In genomic region chr5:147894455-147895076, GRCm38 (mm10) we compare ENCODE assay signal across 8 mouse cellular contexts. TPM values are rescaled to one million over a fixed set of nuclear protein-coding genes. Genes with fewer than 3 reads are reported as not detected.
DNase-seq lines count a peak whose midpoint lies in the region; ATAC-seq and TF ChIP-seq lines count a peak whose summit lies in the region.

Gene Slc46a3 (minus strand): TSS chr5:147894815.

- peak; percentile 98 for ATAC-seq in heart, embryonic 12.5 days (ENCODE audit: insufficient number of reproducible peaks, low FRiP score)
- ATAC-seq in kidney, postnatal 0 days (replicated peaks; ENCODE audit: low FRiP score, low read depth), result peak; percentile 99
- peak; percentile 93 for ATAC-seq in liver, embryonic 11.5 days (replicated peaks; ENCODE audit: low FRiP score)
- peak; percentile 98 for ATAC-seq in stomach, embryonic 14.5 days (ENCODE audit: insufficient number of reproducible peaks, insufficient read depth, low FRiP score, low read depth)

- peak within 1 kb of the TSS; percentile 27; the same call in 1 of the 2 replicates for H3K27ac ChIP-seq in heart, embryonic 12.5 days (ENCODE audit: poor library complexity, severe bottlenecking)
- H3K27ac ChIP-seq in kidney, postnatal 0 days, result 0 out of 2 replicates have a peak within 1 kb of the TSS, but pooled peaks have one; percentile 10
- peak within 1 kb of the TSS; percentile 81 for H3K27ac ChIP-seq in liver, embryonic 11.5 days (ENCODE audit: low read depth, low read length)
- H3K27ac ChIP-seq in stomach, embryonic 14.5 days (ENCODE audit: low read length), result no peak within 1 kb of the TSS

- TF ChIP-seq CTCF in C2C12 (IDR thresholded peaks at IDR 0.05; ENCODE audit: control insufficient read depth, insufficient read depth, insufficient read length), result no peak
- TF ChIP-seq CTCF in brain, embryonic 14.5 days (IDR thresholded peaks at IDR 0.05; ENCODE audit: borderline replicate concordance, extremely low read depth, insufficient read depth, insufficient read length), result peak; percentile 45; the same call in 1 of the 2 replicates
- TF ChIP-seq CTCF in kidney, postnatal 0 days (IDR thresholded peaks at IDR 0.05; ENCODE audit: low read depth), result peak; percentile 52

- no peaks in the 10 kb centered on the region for H3K9me3 ChIP-seq in erythroblast, embryonic 14.5 days (ENCODE audit: control insufficient read depth, low read length)
- no peaks in the 10 kb centered on the region for H3K9me3 ChIP-seq in heart, embryonic 12.5 days (replicated peaks)
- no peaks in the 10 kb centered on the region for H3K9me3 ChIP-seq in kidney, postnatal 0 days (replicated peaks; ENCODE audit: low read length)
- no peaks in the 10 kb centered on the region for H3K9me3 ChIP-seq in liver, embryonic 11.5 days (ENCODE audit: control insufficient read depth, low read length)
- no peaks in the 10 kb centered on the region for H3K9me3 ChIP-seq in stomach, embryonic 14.5 days (ENCODE audit: control insufficient read depth, low read depth, low read length)

- H3K79me2 ChIP-seq in C2C12 (ENCODE audit: control insufficient read depth, insufficient read depth), result no peaks in the 10 kb centered on the region

- H3K79me3 ChIP-seq in C2C12 (ENCODE audit: low read depth), result no peaks in the 10 kb centered on the region

- H3K4me1 ChIP-seq in erythroblast, embryonic 14.5 days (ENCODE audit: control insufficient read depth), result peaks cover 60% of the 10 kb centered on the region
- peaks cover 23% of the 10 kb centered on the region for H3K4me1 ChIP-seq in heart, embryonic 12.5 days (replicated peaks)
- no peaks in the 10 kb centered on the region for H3K4me1 ChIP-seq in kidney, postnatal 0 days (replicated peaks; ENCODE audit: insufficient read depth, low read length)
- H3K4me1 ChIP-seq in liver, embryonic 11.5 days (replicated peaks; ENCODE audit: control insufficient read depth, insufficient read depth, low read length), result peaks cover 33% of the 10 kb centered on the region
- peaks cover 6% of the 10 kb centered on the region; the same call in 1 of the 2 replicates for H3K4me1 ChIP-seq in stomach, embryonic 14.5 days (ENCODE audit: control insufficient read depth, insufficient read depth, low read length)

- H3ac ChIP-seq in C2C12 (ENCODE audit: control insufficient read depth, insufficient read length, low read depth), result peak within 1 kb of the TSS; percentile 61

- TF ChIP-seq POLR2A in brain, embryonic 14.5 days (IDR thresholded peaks at IDR 0.05; ENCODE audit: borderline replicate concordance, extremely low read depth, insufficient read depth, insufficient read length, poor library complexity, severe bottlenecking), result no peak

- DNase-seq in brain, embryonic 14.5 days (ENCODE audit: low read depth), result peak; percentile 97
- DNase-seq in kidney, postnatal 0 days (ENCODE audit: low spot score), result peak; percentile 94
- DNase-seq in liver, embryonic 11.5 days (ENCODE audit: low spot score), result peak; percentile 98
- peak; percentile 97 for DNase-seq in naive thymus-derived CD4-positive, alpha-beta T cell, adult 2 months (ENCODE audit: low read depth)

- peak within 1 kb of the TSS; percentile 34 for H3K4me3 ChIP-seq in C2C12 (ENCODE audit: insufficient read depth, poor library complexity, severe bottlenecking)
- H3K4me3 ChIP-seq in erythroblast, embryonic 14.5 days (replicated peaks), result peak within 1 kb of the TSS; percentile 68
- H3K4me3 ChIP-seq in heart, embryonic 12.5 days, result peak within 1 kb of the TSS; percentile 66
- H3K4me3 ChIP-seq in kidney, postnatal 0 days (replicated peaks; ENCODE audit: low read depth, low read length), result peak within 1 kb of the TSS; percentile 76
- peak within 1 kb of the TSS; percentile 70 for H3K4me3 ChIP-seq in liver, embryonic 11.5 days (ENCODE audit: low read depth, low read length)
- H3K4me3 ChIP-seq in stomach, embryonic 14.5 days (ENCODE audit: low read depth, low read length), result peak within 1 kb of the TSS; percentile 54

- WGBS in heart, embryonic 12.5 days, result under 1% methylated on average over 47 of the region's 47 CpGs
- WGBS in kidney, postnatal 0 days, result under 1% methylated on average over 47 of the region's 47 CpGs
- WGBS in liver, embryonic 11.5 days, result under 1% methylated on average over 47 of the region's 47 CpGs
- WGBS in stomach, embryonic 14.5 days, result under 1% methylated on average over 47 of the region's 47 CpGs

- H3K27me3 ChIP-seq in C2C12 (ENCODE audit: control insufficient read depth, insufficient read depth, insufficient read length), result peaks cover under 1% of the 10 kb centered on the region
- H3K27me3 ChIP-seq in erythroblast, embryonic 14.5 days (ENCODE audit: control insufficient read depth), result peaks cover 5% of the 10 kb centered on the region; the same call in 1 of the 2 replicates
- no peaks in the 10 kb centered on the region for H3K27me3 ChIP-seq in heart, embryonic 12.5 days (replicated peaks)
- H3K27me3 ChIP-seq in kidney, postnatal 0 days (ENCODE audit: insufficient read depth, low read length), result no peaks in the 10 kb centered on the region
- H3K27me3 ChIP-seq in liver, embryonic 11.5 days (replicated peaks; ENCODE audit: control insufficient read depth, insufficient read depth, low read length), result 0 out of 2 replicates have a peak, but pooled peaks cover 4% of the 10 kb centered on the region
- H3K27me3 ChIP-seq in stomach, embryonic 14.5 days (ENCODE audit: control insufficient read depth, insufficient read depth, low read length), result no peaks in the 10 kb centered on the region

- H3K4me2 ChIP-seq in heart, embryonic 12.5 days, result peak within 1 kb of the TSS; percentile 91
- H3K4me2 ChIP-seq in kidney, postnatal 0 days (ENCODE audit: low read length), result peak within 1 kb of the TSS; percentile 98
- peak within 1 kb of the TSS; percentile 85 for H3K4me2 ChIP-seq in liver, embryonic 11.5 days
- peak within 1 kb of the TSS; percentile 88 for H3K4me2 ChIP-seq in stomach, embryonic 14.5 days (replicated peaks; ENCODE audit: low read depth, low read length)

- H3K36me3 ChIP-seq in C2C12 (ENCODE audit: control insufficient read depth, insufficient read depth), result no peaks in the 10 kb centered on the region
- peaks cover 27% of the 10 kb centered on the region for H3K36me3 ChIP-seq in erythroblast, embryonic 14.5 days (ENCODE audit: control insufficient read depth)
- no peaks in the 10 kb centered on the region for H3K36me3 ChIP-seq in heart, embryonic 12.5 days
- H3K36me3 ChIP-seq in kidney, postnatal 0 days (ENCODE audit: insufficient read depth, low read length), result no peaks in the 10 kb centered on the region
- peaks cover 3% of the 10 kb centered on the region; the same call in 1 of the 2 replicates for H3K36me3 ChIP-seq in liver, embryonic 11.5 days (ENCODE audit: control insufficient read depth, insufficient read depth, low read length)
- H3K36me3 ChIP-seq in stomach, embryonic 14.5 days (ENCODE audit: control insufficient read depth, insufficient read depth, low read length), result no peaks in the 10 kb centered on the region

- peak within 1 kb of the TSS; percentile 70 for H3K9ac ChIP-seq in heart, embryonic 12.5 days
- H3K9ac ChIP-seq in kidney, postnatal 0 days (ENCODE audit: low read depth, low read length), result peak within 1 kb of the TSS; percentile 52; the same call in 1 of the 2 replicates
- peak within 1 kb of the TSS; percentile 73 for H3K9ac ChIP-seq in liver, embryonic 11.5 days (ENCODE audit: low read depth, low read length)
- no peak within 1 kb of the TSS; the same call in 1 of the 2 replicates for H3K9ac ChIP-seq in stomach, embryonic 14.5 days (replicated peaks; ENCODE audit: low read depth, low read length)

TF ChIP-seq in C2C12, 6 proteins besides CTCF, POLR2A, EP300 and RAD21:
- TF ChIP-seq FOSL1 (IDR thresholded peaks at IDR 0.05; ENCODE audit: insufficient read depth, low read length, poor library complexity, severe bottlenecking), result no peak
- TF ChIP-seq MAX (IDR thresholded peaks at IDR 0.05), result no peak
- TF ChIP-seq USF1 (IDR thresholded peaks at IDR 0.05; ENCODE audit: low read depth), result no peak
- TF ChIP-seq MYOD1 (IDR thresholded peaks at IDR 0.05; ENCODE audit: control insufficient read depth, insufficient read length, low read depth), result no peak
- no peak for TF ChIP-seq MYOG (IDR thresholded peaks at IDR 0.05; ENCODE audit: control insufficient read depth, extremely low read depth, insufficient read length)
- no peak for TF ChIP-seq CEBPB (IDR thresholded peaks at IDR 0.05; ENCODE audit: low read depth)
TF ChIP-seq in C2C12: peak in this region for 0.

RNA-seq across cellular contexts. Expression of gene Slc46a3, which starts in this region (rescaled TPM):
- 0.23 TPM for polyA plus RNA-seq in C2C12 (2012; fragmentation: generic; extraction: Trizol)
- 4.5 and 6.5 TPM in 2 replicates for polyA plus RNA-seq in brain, embryonic 14.5 days (2012; rRNA removed)
- polyA plus RNA-seq in erythroblast, embryonic 14.5 days (2012), result 0.69 and 1.5 TPM in 2 replicates
- polyA plus RNA-seq in heart, embryonic 12.5 days (2016; fragmentation: Nextera tagmentation; extraction: Ambion mirVana), result 2.7 and 2.8 TPM in 2 replicates
- polyA plus RNA-seq in kidney, postnatal 0 days (2015; fragmentation: Nextera tagmentation; extraction: Ambion mirVana), result 2.9 and 3.0 TPM in 2 replicates
- polyA plus RNA-seq in liver, embryonic 11.5 days (2014; fragmentation: Nextera tagmentation; extraction: Ambion mirVana), result 13.9 and 14.1 TPM in 2 replicates
- 3.1 and 4.4 TPM in 2 replicates for polyA plus RNA-seq in stomach, embryonic 14.5 days (2014; fragmentation: Nextera tagmentation; extraction: Ambion mirVana)
